Mouse (Mus musculus) heart, embryonic 10.5 days (tissue): ENCODE data around the gene Gse1. TPM values are rescaled to one million over a fixed set of nuclear protein-coding genes. Genes with fewer than 3 reads are reported as not detected.
A peak's percentile ranks its signal among the peaks of the same experiment; 100 is the strongest.

Source experiments
- DNase-seq: peaks from one replicate; pipeline ENCODE4 v3.0.0-alpha.2; 2017; ENCODE audit warnings: low spot score
- H3K27ac ChIP-seq: fragments of 300-500 bp; sonication (generic); 2 replicates; pipeline ENCODE4 v1.5.1; 2016; ENCODE audit warnings: mild to moderate bottlenecking
- H3K27me3 ChIP-seq: fragments of 300-500 bp; sonication (generic); 2 replicates; pipeline ENCODE4 v1.6.1; 2016; ENCODE audit warnings: mild to moderate bottlenecking; ENCODE audit not compliant: poor library complexity, insufficient read depth, severe bottlenecking
- H3K36me3 ChIP-seq: fragments of 300-500 bp; sonication (generic); 2 replicates; pipeline ENCODE4 v1.6.1; 2016; ENCODE audit warnings: mild to moderate bottlenecking, moderate library complexity
- H3K4me1 ChIP-seq: fragments of 300-500 bp; sonication (generic); 2 replicates; pipeline ENCODE4 v1.6.1; 2016; ENCODE audit warnings: mild to moderate bottlenecking
- H3K4me3 ChIP-seq: fragments of 300-500 bp; sonication (generic); 2 replicates; pipeline ENCODE4 v1.5.1; 2016; ENCODE audit warnings: mild to moderate bottlenecking, moderate library complexity
- H3K9me3 ChIP-seq: fragments of 300-500 bp; sonication (generic); 2 replicates; pipeline ENCODE4 v1.6.1; 2016; ENCODE audit warnings: mild to moderate bottlenecking, moderate library complexity
- WGBS: fragments of 180-500 bp; shearing (Covaris S2); methylation state at CpG from one replicate; pipeline ENCODE4 v1.1.7; 2016; 5-methylcytosine and 5-hydroxymethylcytosine counted together
- polyA plus RNA-seq: library from polyadenylated mRNA; unstranded; fragments of >200 nt; fragmentation: Nextera tagmentation; extraction: Ambion mirVana; gene quantifications from 2 replicates; pipeline ENCODE4 v1.2.1, GENCODE M21; 2016

The Gse1 gene
- polyA plus RNA-seq, 1 experiment from 2014 or later = 13.7 TPM

GRCm38 (mm10) chr8:120482015-120482689 lies 253.9 kb downstream of the Gse1 start:
- Histone ChIP-seq H3K27ac (peak overlapping the region; percentile 44; the same call in 1 of the 2 replicates), H3K36me3 (no peaks in the 10 kb centered on the region), H3K4me3 (no peak overlapping the region), H3K27me3 (peaks cover 14% of the 10 kb centered on the region; the same call in 1 of the 2 replicates), H3K4me1 (peaks cover 72% of the 10 kb centered on the region), H3K9me3 (no peaks in the 10 kb centered on the region)
- WGBS = 75% methylated on average over 9 of the region's 9 CpGs
- no peak for DNase-seq

DNA sequence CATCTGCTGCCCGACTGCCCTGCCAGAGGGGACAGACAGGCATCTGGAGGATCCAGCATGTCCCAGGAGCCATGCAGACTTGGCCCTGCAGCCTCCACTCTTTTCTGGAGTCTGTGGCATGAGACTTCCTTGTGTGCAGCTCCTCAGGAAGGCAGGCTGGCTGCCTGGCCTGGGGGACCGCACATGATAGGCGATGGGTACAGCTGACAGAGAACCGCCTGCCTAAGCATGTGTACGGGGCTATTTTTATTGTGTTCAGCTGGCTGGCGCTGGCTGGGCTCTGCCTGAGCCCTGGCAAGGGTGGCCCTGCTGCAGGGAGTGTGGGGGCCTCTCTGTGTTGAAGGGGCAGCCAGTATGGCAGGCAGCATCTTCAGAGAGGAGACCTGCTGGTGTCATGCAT lies 256.2 kb downstream of the Gse1 start:
- Histone ChIP-seq H3K4me3 (no peak overlapping the region), H3K27me3 (peaks cover 14% of the 10 kb centered on the region; the same call in 1 of the 2 replicates), H3K4me1 (peaks cover 64% of the 10 kb centered on the region), H3K27ac (peak overlapping the region; percentile 93), H3K36me3 (no peaks in the 10 kb centered on the region), H3K9me3 (no peaks in the 10 kb centered on the region)
- 67% methylated on average over 6 of the region's 6 CpGs for WGBS
- DNase-seq = no peak

DNA sequence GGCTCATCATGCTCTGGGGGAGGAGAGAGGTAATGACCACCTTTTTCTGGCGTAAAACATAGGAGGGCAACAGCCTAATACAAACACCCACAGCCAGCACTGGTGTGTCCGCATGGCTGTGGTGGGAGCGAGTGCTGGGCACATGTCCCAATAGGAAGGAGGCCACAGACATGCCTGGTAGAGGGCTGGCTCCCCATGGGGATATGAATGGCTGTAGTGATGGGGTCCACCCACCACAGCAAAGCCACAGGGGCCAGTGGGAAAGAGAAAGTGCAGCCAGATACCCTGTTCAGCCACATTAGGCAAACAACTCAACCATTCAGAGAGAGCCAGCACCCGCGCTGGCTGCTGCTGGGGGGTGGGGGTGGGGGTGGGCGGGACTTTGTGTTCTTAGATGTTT lies 256.9 kb downstream of the Gse1 start:
- DNase-seq = no peak
- H3K4me3 ChIP-seq = no peak overlapping the region
- H3K27ac ChIP-seq = peak overlapping the region; percentile 93
- H3K36me3 ChIP-seq = no peaks in the 10 kb centered on the region
- peaks cover 67% of the 10 kb centered on the region for H3K4me1 ChIP-seq
- H3K9me3 ChIP-seq = no peaks in the 10 kb centered on the region
- WGBS = 54% methylated on average over 6 of the region's 6 CpGs
- peaks cover 14% of the 10 kb centered on the region; the same call in 1 of the 2 replicates for H3K27me3 ChIP-seq

GRCm38 (mm10) chr8:120485551-120486476 lies 257.6 kb downstream of the Gse1 start:
- 27% methylated on average over 21 of the region's 21 CpGs for WGBS
- peak overlapping the region; percentile 93 for H3K27ac ChIP-seq
- no peaks in the 10 kb centered on the region for H3K36me3 ChIP-seq
- H3K27me3 ChIP-seq = peaks cover 14% of the 10 kb centered on the region; the same call in 1 of the 2 replicates
- peaks cover 74% of the 10 kb centered on the region for H3K4me1 ChIP-seq
- DNase-seq = no peak
- peak overlapping the region; percentile 87 for H3K4me3 ChIP-seq
- no peaks in the 10 kb centered on the region for H3K9me3 ChIP-seq

DNA sequence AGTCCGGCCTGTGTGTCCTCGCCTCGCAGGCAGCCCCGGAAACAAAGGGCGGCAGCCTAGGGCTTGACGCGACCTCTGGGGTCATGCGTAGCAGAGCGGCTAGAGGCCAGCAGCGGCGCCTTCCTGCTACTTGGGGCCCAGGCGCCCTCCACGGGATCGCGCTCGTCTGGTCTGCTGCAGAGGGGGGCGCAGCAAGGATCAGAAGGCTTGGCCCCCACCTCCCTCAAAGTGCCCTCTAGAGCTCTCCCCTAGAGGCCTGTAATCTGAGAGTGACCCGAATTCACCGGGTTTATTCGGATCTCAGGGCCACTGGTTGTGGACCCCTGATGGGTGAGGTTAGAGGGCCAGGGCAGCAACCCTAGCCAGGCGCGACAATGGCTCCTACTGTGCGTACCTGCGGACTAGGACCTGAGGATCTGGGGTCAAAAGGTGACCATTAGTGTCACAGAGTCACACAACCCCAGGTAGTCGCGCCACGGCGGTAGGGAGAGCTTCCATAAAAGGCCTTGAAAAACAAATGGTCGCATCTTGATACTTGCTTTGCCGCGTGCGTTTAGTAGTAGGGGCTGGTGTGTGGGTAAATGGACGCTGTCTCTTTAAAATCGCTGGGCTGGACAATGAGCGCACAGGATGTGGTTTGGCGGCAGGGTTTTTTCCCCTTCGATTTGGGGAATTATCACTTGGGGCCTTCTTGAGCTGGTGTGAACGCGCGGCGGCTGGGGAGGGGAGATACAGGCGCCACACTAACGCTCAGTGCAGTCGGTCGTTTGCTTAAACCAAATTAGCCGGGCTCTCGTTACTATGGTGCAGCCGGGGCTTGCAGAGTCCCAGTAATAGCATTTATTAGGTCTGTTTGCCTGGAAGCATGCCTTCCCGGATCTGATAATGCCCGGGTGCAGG lies 258.5 kb downstream of the Gse1 start:
- under 1% methylated on average over 50 of the region's 50 CpGs for WGBS
- H3K27ac ChIP-seq = peak overlapping the region; percentile 93
- H3K4me3 ChIP-seq = peak overlapping the region; percentile 87
- H3K27me3 ChIP-seq = peaks cover 14% of the 10 kb centered on the region; the same call in 1 of the 2 replicates
- H3K4me1 ChIP-seq = peaks cover 76% of the 10 kb centered on the region
- H3K36me3 ChIP-seq = no peaks in the 10 kb centered on the region
- H3K9me3 ChIP-seq = no peaks in the 10 kb centered on the region
- peak; percentile 96 for DNase-seq

- no peak for DNase-seq
- Histone ChIP-seq H3K27ac (peak overlapping the region; percentile 93), H3K36me3 (no peaks in the 10 kb centered on the region), H3K9me3 (no peaks in the 10 kb centered on the region), H3K4me1 (peaks cover 76% of the 10 kb centered on the region), H3K4me3 (peak overlapping the region; percentile 87), H3K27me3 (peaks cover 14% of the 10 kb centered on the region; the same call in 1 of the 2 replicates)
- WGBS = under 1% methylated on average over 34 of the region's 34 CpGs
Observed at GRCm38 (mm10) chr8:120487377-120487728, 259.1 kb downstream of the Gse1 start.

DNA sequence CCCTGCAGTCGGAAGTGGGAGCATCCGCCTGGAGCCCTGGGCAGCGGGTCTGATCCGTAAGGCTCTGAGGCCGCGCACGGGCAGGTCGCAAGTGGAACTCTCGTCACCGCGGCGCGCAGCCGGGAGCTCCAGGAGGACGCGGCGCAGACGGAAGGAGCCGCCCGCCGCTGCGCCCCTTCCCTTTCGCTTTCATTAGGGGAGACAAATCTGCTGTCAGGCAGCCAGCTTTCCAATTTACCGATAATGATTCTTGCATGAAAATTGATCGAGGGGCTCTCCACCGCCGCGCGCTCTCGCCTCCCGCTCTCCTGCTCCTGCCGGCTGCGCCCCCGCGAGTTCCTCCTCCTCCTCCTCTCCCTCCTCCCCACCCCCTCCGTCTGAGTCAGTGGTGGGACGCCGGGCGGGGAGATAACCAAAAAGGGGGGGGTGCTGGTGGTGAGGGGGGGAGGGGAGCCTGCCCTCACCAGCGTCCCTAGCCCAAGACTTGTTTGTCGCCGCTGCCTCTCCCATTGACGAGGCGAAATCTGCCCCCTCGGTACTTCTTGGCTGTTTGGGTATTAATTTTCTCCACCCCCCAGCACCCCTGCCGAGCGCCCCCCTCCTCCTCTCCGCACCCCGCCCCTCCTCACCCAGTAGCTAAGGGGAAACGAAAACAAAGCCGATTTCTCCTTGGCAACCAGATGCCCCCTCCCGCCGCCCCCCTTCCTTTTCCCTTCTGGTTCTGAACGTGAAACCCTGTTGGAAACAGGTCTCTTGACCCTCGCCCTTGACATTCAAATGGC lies 259.7 kb downstream of the Gse1 start:
- Histone ChIP-seq H3K36me3 (no peaks in the 10 kb centered on the region), H3K27ac (peak overlapping the region; percentile 93), H3K4me1 (peaks cover 80% of the 10 kb centered on the region), H3K9me3 (no peaks in the 10 kb centered on the region), H3K4me3 (peak overlapping the region; percentile 87), H3K27me3 (peaks cover 14% of the 10 kb centered on the region; the same call in 1 of the 2 replicates)
- WGBS = 2% methylated on average over 54 of the region's 55 CpGs
- peak; percentile 94 for DNase-seq

DNA sequence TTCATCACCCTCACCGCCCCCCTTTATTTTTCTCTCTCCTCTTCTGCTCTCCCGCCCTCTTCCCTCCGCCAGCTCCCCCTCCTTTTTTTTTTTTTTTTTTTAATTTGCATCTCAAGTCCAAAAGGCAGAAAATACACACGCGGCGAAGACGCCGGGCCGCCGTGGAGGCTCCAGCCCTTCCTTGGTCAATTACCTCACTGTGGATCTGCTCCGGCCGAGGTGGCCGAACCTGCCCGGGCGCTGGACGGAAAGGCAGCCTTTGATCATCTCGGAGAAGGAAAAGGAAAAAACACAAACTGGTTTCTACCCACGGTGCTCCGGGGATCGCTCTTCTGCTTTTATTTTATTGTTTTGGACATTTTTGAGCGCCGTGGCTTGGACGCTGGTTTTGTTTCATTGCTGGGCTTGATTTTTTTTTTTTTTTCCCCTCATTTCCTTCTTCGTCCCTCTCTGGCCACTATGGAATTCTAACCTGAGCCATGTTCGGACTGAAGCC lies 260.4 kb downstream of the Gse1 start:
- Histone ChIP-seq H3K36me3 (no peaks in the 10 kb centered on the region), H3K4me1 (peaks cover 86% of the 10 kb centered on the region), H3K27ac (peak overlapping the region; percentile 93), H3K9me3 (no peaks in the 10 kb centered on the region), H3K4me3 (peak overlapping the region; percentile 87), H3K27me3 (peaks cover 9% of the 10 kb centered on the region; the same call in 1 of the 2 replicates)
- WGBS = 0% methylated on average over 25 of the region's 25 CpGs
- DNase-seq = no peak

GRCm38 (mm10) chr8:120489142-120489754 lies 261.0 kb downstream of the Gse1 start:
- no peak for DNase-seq
- Histone ChIP-seq H3K27ac (peak overlapping the region; percentile 93), H3K4me1 (peaks cover 86% of the 10 kb centered on the region), H3K36me3 (no peaks in the 10 kb centered on the region), H3K27me3 (peaks cover 4% of the 10 kb centered on the region; the same call in 1 of the 2 replicates), H3K4me3 (peak overlapping the region; percentile 87), H3K9me3 (no peaks in the 10 kb centered on the region)
- WGBS = under 1% methylated on average over 73 of the region's 73 CpGs

DNA sequence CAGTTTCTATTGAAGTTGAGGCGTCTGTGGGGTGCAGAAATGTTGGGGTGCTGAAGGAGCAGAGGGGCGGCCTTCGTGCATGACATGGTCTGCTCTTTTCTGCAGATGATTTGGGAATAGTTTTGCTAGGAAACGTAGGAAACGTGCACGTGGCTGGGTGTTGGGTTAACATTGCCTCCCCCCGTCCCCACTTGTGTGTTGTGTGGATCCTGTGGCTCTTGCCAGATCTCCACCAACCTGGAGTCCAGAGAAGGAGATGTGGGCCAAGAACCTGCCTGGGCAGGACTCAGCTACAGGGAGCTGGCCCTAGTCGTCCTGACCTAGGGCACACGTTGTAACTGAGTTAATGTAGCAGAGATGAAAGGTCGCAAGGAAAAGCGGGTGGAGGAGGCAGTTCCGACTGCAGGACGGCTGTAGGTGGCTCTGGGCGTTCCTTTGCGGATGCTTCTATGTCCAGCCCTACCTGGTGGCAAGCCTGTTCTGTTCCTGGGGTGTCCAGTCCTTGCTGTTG lies 261.6 kb downstream of the Gse1 start:
- Histone ChIP-seq H3K4me1 (peaks cover 86% of the 10 kb centered on the region), H3K4me3 (peak overlapping the region; percentile 87), H3K27me3 (no peaks in the 10 kb centered on the region; the same call in 1 of the 2 replicates), H3K27ac (peak overlapping the region; percentile 93), H3K9me3 (no peaks in the 10 kb centered on the region), H3K36me3 (no peaks in the 10 kb centered on the region)
- no peak for DNase-seq
- WGBS = 3% methylated on average over 15 of the region's 15 CpGs
